Mouse (Mus musculus): ENCODE data around the gene Clca2. TPM values are rescaled to one million over a fixed set of nuclear protein-coding genes. Genes with fewer than 3 reads are reported as not detected.

Gene Clca2
- polyA plus RNA-seq (2015; fragmentation: Nextera tagmentation; extraction: Ambion mirVana): 0.25 and 0.41 TPM in 2 replicates

- Histone ChIP-seq H3K9ac (replicated peaks; ENCODE audit: low read length) (no peak within 1 kb of the TSS), H3K36me3 (ENCODE audit: insufficient read depth, low read length) (no peaks in the 10 kb centered on the region), H3K4me2 (replicated peaks; ENCODE audit: low read depth, low read length) (no peak within 1 kb of the TSS), H3K27me3 (ENCODE audit: insufficient read depth, low read length) (no peaks in the 10 kb centered on the region), H3K27ac (ENCODE audit: low read length) (no peak within 1 kb of the TSS; the same call in 1 of the 2 replicates), H3K9me3 (ENCODE audit: low read length) (no peaks in the 10 kb centered on the region), H3K4me3 (ENCODE audit: low read length) (no peak within 1 kb of the TSS), H3K4me1 (ENCODE audit: insufficient read depth, low read length) (no peaks in the 10 kb centered on the region)
- 60% methylated on average over 6 of the region's 6 CpGs for WGBS
- 0 out of 2 replicates have a peak, but pooled peaks have one; percentile 36 for ATAC-seq (ENCODE audit: low FRiP score, low TSS enrichment)
Observed at GRCm38 (mm10) chr3:145099291-145099690, at the start of gene Clca2. Clca2 (minus strand) TSS chr3:145099443.

GRCm38 (mm10) chr3:145147952-145148351 is 48.7 kb upstream of the Clca2 start:
- no peak overlapping the region for H3K4me3 ChIP-seq (ENCODE audit: low read length)
- H3K9ac ChIP-seq (replicated peaks; ENCODE audit: low read length): no peak overlapping the region
- H3K36me3 ChIP-seq (ENCODE audit: insufficient read depth, low read length): 0 out of 2 replicates have a peak, but pooled peaks cover 7% of the 10 kb centered on the region
- no peaks in the 10 kb centered on the region for H3K4me1 ChIP-seq (ENCODE audit: insufficient read depth, low read length)
- no peak overlapping the region for H3K27ac ChIP-seq (ENCODE audit: low read length)
- no peak overlapping the region for H3K4me2 ChIP-seq (replicated peaks; ENCODE audit: low read depth, low read length)
- H3K9me3 ChIP-seq (ENCODE audit: low read length): no peaks in the 10 kb centered on the region
- no peaks in the 10 kb centered on the region for H3K27me3 ChIP-seq (ENCODE audit: insufficient read depth, low read length)
- no peak for ATAC-seq (ENCODE audit: low FRiP score, low TSS enrichment)

- no peaks in the 10 kb centered on the region for H3K9me3 ChIP-seq (ENCODE audit: low read length)
- H3K4me2 ChIP-seq (replicated peaks; ENCODE audit: low read depth, low read length): no peak overlapping the region
- ATAC-seq (ENCODE audit: low FRiP score, low TSS enrichment): no peak
- H3K27ac ChIP-seq (ENCODE audit: low read length): no peak overlapping the region
- no peak overlapping the region for H3K9ac ChIP-seq (replicated peaks; ENCODE audit: low read length)
- 0 out of 2 replicates have a peak, but pooled peaks cover 7% of the 10 kb centered on the region for H3K36me3 ChIP-seq (ENCODE audit: insufficient read depth, low read length)
- no peaks in the 10 kb centered on the region for H3K27me3 ChIP-seq (ENCODE audit: insufficient read depth, low read length)
- no peak overlapping the region for H3K4me3 ChIP-seq (ENCODE audit: low read length)
- no peaks in the 10 kb centered on the region for H3K4me1 ChIP-seq (ENCODE audit: insufficient read depth, low read length)
- 78% methylated on average over 2 of the region's 2 CpGs for WGBS
Observed at GRCm38 (mm10) chr3:145147483-145147882, 48.2 kb upstream of the Clca2 start.

- H3K4me3 ChIP-seq (ENCODE audit: low read length): no peak overlapping the region
- no peak for ATAC-seq (ENCODE audit: low FRiP score, low TSS enrichment)
- H3K27ac ChIP-seq (ENCODE audit: low read length): no peak overlapping the region
- no peak overlapping the region for H3K4me2 ChIP-seq (replicated peaks; ENCODE audit: low read depth, low read length)
- no peaks in the 10 kb centered on the region for H3K27me3 ChIP-seq (ENCODE audit: insufficient read depth, low read length)
- WGBS: 81% methylated on average over 9 of the region's 9 CpGs
- no peaks in the 10 kb centered on the region for H3K9me3 ChIP-seq (ENCODE audit: low read length)
- H3K9ac ChIP-seq (replicated peaks; ENCODE audit: low read length): no peak overlapping the region
- H3K4me1 ChIP-seq (ENCODE audit: insufficient read depth, low read length): no peaks in the 10 kb centered on the region
- H3K36me3 ChIP-seq (ENCODE audit: insufficient read depth, low read length): 0 out of 2 replicates have a peak, but pooled peaks cover 7% of the 10 kb centered on the region
Observed at GRCm38 (mm10) chr3:145146871-145147270, 47.6 kb upstream of the Clca2 start.

- Histone ChIP-seq H3K4me2 (replicated peaks; ENCODE audit: low read depth, low read length) (no peak overlapping the region), H3K36me3 (ENCODE audit: insufficient read depth, low read length) (peaks cover 10% of the 10 kb centered on the region; the same call in 1 of the 2 replicates), H3K9me3 (ENCODE audit: low read length) (no peaks in the 10 kb centered on the region), H3K9ac (replicated peaks; ENCODE audit: low read length) (no peak overlapping the region), H3K27ac (ENCODE audit: low read length) (no peak overlapping the region), H3K4me3 (ENCODE audit: low read length) (no peak overlapping the region), H3K27me3 (ENCODE audit: insufficient read depth, low read length) (no peaks in the 10 kb centered on the region), H3K4me1 (ENCODE audit: insufficient read depth, low read length) (no peaks in the 10 kb centered on the region)
- ATAC-seq (ENCODE audit: low FRiP score, low TSS enrichment): no peak
- WGBS: 80% methylated on average over 10 of the region's 10 CpGs
Observed at GRCm38 (mm10) chr3:145143856-145144255, 44.6 kb upstream of the Clca2 start.

GRCm38 (mm10) chr3:145142925-145143324 is 43.7 kb upstream of the Clca2 start:
- ATAC-seq (ENCODE audit: low FRiP score, low TSS enrichment): no peak
- H3K9me3 ChIP-seq (ENCODE audit: low read length): no peaks in the 10 kb centered on the region
- H3K4me2 ChIP-seq (replicated peaks; ENCODE audit: low read depth, low read length): no peak overlapping the region
- H3K27me3 ChIP-seq (ENCODE audit: insufficient read depth, low read length): no peaks in the 10 kb centered on the region
- no peaks in the 10 kb centered on the region for H3K4me1 ChIP-seq (ENCODE audit: insufficient read depth, low read length)
- no peak overlapping the region for H3K27ac ChIP-seq (ENCODE audit: low read length)
- peaks cover 9% of the 10 kb centered on the region; the same call in 1 of the 2 replicates for H3K36me3 ChIP-seq (ENCODE audit: insufficient read depth, low read length)
- no peak overlapping the region for H3K4me3 ChIP-seq (ENCODE audit: low read length)
- no peak overlapping the region for H3K9ac ChIP-seq (replicated peaks; ENCODE audit: low read length)

GRCm38 (mm10) chr3:145140236-145140635 is 41.0 kb upstream of the Clca2 start:
- H3K27me3 ChIP-seq (ENCODE audit: insufficient read depth, low read length): no peaks in the 10 kb centered on the region
- H3K9ac ChIP-seq (replicated peaks; ENCODE audit: low read length): no peak overlapping the region
- 0 out of 2 replicates have a peak, but pooled peaks have one; percentile 42 for ATAC-seq (ENCODE audit: low FRiP score, low TSS enrichment)
- no peak overlapping the region for H3K4me2 ChIP-seq (replicated peaks; ENCODE audit: low read depth, low read length)
- H3K9me3 ChIP-seq (ENCODE audit: low read length): no peaks in the 10 kb centered on the region
- 67% methylated on average over 4 of the region's 4 CpGs for WGBS
- no peaks in the 10 kb centered on the region for H3K4me1 ChIP-seq (ENCODE audit: insufficient read depth, low read length)
- no peak overlapping the region for H3K27ac ChIP-seq (ENCODE audit: low read length)
- no peak overlapping the region for H3K4me3 ChIP-seq (ENCODE audit: low read length)
- H3K36me3 ChIP-seq (ENCODE audit: insufficient read depth, low read length): peaks cover 7% of the 10 kb centered on the region; the same call in 1 of the 2 replicates

GRCm38 (mm10) chr3:145131210-145131868 is 32.1 kb upstream of the Clca2 start:
- Histone ChIP-seq H3K9ac (replicated peaks; ENCODE audit: low read length) (no peak overlapping the region), H3K4me3 (ENCODE audit: low read length) (no peak overlapping the region), H3K36me3 (ENCODE audit: insufficient read depth, low read length) (peaks cover 28% of the 10 kb centered on the region), H3K27me3 (ENCODE audit: insufficient read depth, low read length) (no peaks in the 10 kb centered on the region), H3K27ac (ENCODE audit: low read length) (no peak overlapping the region), H3K9me3 (ENCODE audit: low read length) (no peaks in the 10 kb centered on the region), H3K4me2 (replicated peaks; ENCODE audit: low read depth, low read length) (no peak overlapping the region), H3K4me1 (ENCODE audit: insufficient read depth, low read length) (no peaks in the 10 kb centered on the region)
- 33% methylated on average over 3 of the region's 3 CpGs for WGBS
- ATAC-seq (ENCODE audit: low FRiP score, low TSS enrichment): no peak; the same call in 1 of the 2 replicates

- Histone ChIP-seq H3K27me3 (ENCODE audit: insufficient read depth, low read length) (no peaks in the 10 kb centered on the region), H3K36me3 (ENCODE audit: insufficient read depth, low read length) (peaks cover 27% of the 10 kb centered on the region), H3K4me3 (ENCODE audit: low read length) (no peak overlapping the region), H3K27ac (ENCODE audit: low read length) (no peak overlapping the region), H3K9ac (replicated peaks; ENCODE audit: low read length) (no peak overlapping the region), H3K4me1 (ENCODE audit: insufficient read depth, low read length) (no peaks in the 10 kb centered on the region), H3K9me3 (ENCODE audit: low read length) (no peaks in the 10 kb centered on the region), H3K4me2 (replicated peaks; ENCODE audit: low read depth, low read length) (no peak overlapping the region)
- no peak for ATAC-seq (ENCODE audit: low FRiP score, low TSS enrichment)
Observed at GRCm38 (mm10) chr3:145129356-145129755, 30.1 kb upstream of the Clca2 start.

- Histone ChIP-seq H3K4me3 (ENCODE audit: low read length) (no peak overlapping the region), H3K9ac (replicated peaks; ENCODE audit: low read length) (no peak overlapping the region), H3K27me3 (ENCODE audit: insufficient read depth, low read length) (no peaks in the 10 kb centered on the region), H3K27ac (ENCODE audit: low read length) (no peak overlapping the region), H3K9me3 (ENCODE audit: low read length) (no peaks in the 10 kb centered on the region), H3K36me3 (ENCODE audit: insufficient read depth, low read length) (0 out of 2 replicates have a peak, but pooled peaks cover 11% of the 10 kb centered on the region), H3K4me2 (replicated peaks; ENCODE audit: low read depth, low read length) (no peak overlapping the region), H3K4me1 (ENCODE audit: insufficient read depth, low read length) (no peaks in the 10 kb centered on the region)
- no peak for ATAC-seq (ENCODE audit: low FRiP score, low TSS enrichment)
- 82% methylated on average over 2 of the region's 2 CpGs for WGBS
Observed at GRCm38 (mm10) chr3:145126618-145127017, 27.4 kb upstream of the Clca2 start.

All from kidney, embryonic 16.5 days (tissue).